Mouse (Mus musculus) heart, postnatal 4 days (tissue): ENCODE results near the gene Mrpl18. TPM values are rescaled to one million over a fixed set of nuclear protein-coding genes. Genes with fewer than 3 reads are reported as not detected.

ENCODE experiments used
- microRNA-seq, 2 experiments: library from miRNA; unstranded; fragments of <30 nt; microRNA quantifications; one replicate each; pipeline ENCODE4 v1.2.0; 2021 to 2022
- total RNA-seq, 2 experiments: library from RNA; stranded (reverse); gene quantifications; 2 replicates each; pipeline ENCODE4 v1.2.3; 2021

Mrpl18 gene
- total RNA-seq, 2 experiments from 2014 or later = 162 to 168 TPM

Small RNA genes lying within 50 kb of the gene (microRNA-seq; reads per million reads assigned to microRNA genes)
- 0 reads per million in 2 experiments for gene Gm24085

Other genes with a start within 250 kb of the Mrpl18 start
- 10 to 100 TPM; 10.3 to 13.9 TPM for gene Slc22a1, start 240.5 kb downstream of the Mrpl18 start, total RNA-seq
- gene Igf2r, start 146.7 kb downstream of the Mrpl18 start, total RNA-seq = 100 to 1,000 TPM; 318 TPM
- gene Mas1, start 48.2 kb downstream of the Mrpl18 start, total RNA-seq = under 1 TPM; 0.34 to 0.41 TPM
- under 1 TPM; 0.36 to 0.95 TPM for gene Mrgprh, start 40.3 kb downstream of the Mrpl18 start, total RNA-seq
- gene Pnldc1, start 6.1 kb downstream of the Mrpl18 start, total RNA-seq = 1 to 10 TPM; 1.5 to 1.8 TPM
- 100 to 1,000 TPM; 292 to 296 TPM for gene Tcp1, start 644 bp downstream of the Mrpl18 start, total RNA-seq
- not detected for gene Acat3, start 24.3 kb upstream of the Mrpl18 start, total RNA-seq
- gene Acat2, start 44.4 kb upstream of the Mrpl18 start, total RNA-seq = 10 to 100 TPM; 20.3 to 21.1 TPM
- 10 to 100 TPM; 54.9 to 56.8 TPM for gene Wtap, start 77.8 kb upstream of the Mrpl18 start, total RNA-seq
- 100 to 1,000 TPM; 589 to 631 TPM for gene Sod2, start 90.5 kb upstream of the Mrpl18 start, total RNA-seq
- under 1 TPM in 1 of 2 experiments, not detected in 1; 0.23 TPM for gene Gpr31b, start 136.0 kb upstream of the Mrpl18 start, total RNA-seq
- 1 to 10 TPM in 1 of 2 experiments, under 1 TPM in 1; 0.34 to 1.2 TPM for gene Tcp10b, start 144.8 kb upstream of the Mrpl18 start, total RNA-seq
- gene Unc93a, start 215.5 kb upstream of the Mrpl18 start, total RNA-seq = not detected